Mouse (Mus musculus) embryonic facial prominence, embryonic 10.5 days (tissue): ENCODE data around the gene St6galnac3. TPM values are rescaled to one million over a fixed set of nuclear protein-coding genes. Genes with fewer than 3 reads are reported as not detected.

Experiments used
- DNase-seq: peaks from one replicate; pipeline ENCODE4 v3.0.0-alpha.2; 2017; ENCODE audit warnings: low spot score
- H3K27ac ChIP-seq: fragments of 300-500 bp; sonication (generic); replicated peaks from 2 replicates; pipeline ENCODE4 v1.5.1; 2016; ENCODE audit warnings: mild to moderate bottlenecking
- H3K27me3 ChIP-seq: fragments of 300-500 bp; sonication (generic); replicated peaks from 2 replicates; pipeline ENCODE4 v1.6.1; 2016; ENCODE audit warnings: low read depth, mild to moderate bottlenecking; ENCODE audit not compliant: poor library complexity, severe bottlenecking
- H3K36me3 ChIP-seq: fragments of 300-500 bp; sonication (generic); replicated peaks from 2 replicates; pipeline ENCODE4 v1.6.1; 2016; ENCODE audit warnings: mild to moderate bottlenecking, moderate library complexity
- H3K4me1 ChIP-seq: fragments of 300-500 bp; sonication (generic); 2 replicates; pipeline ENCODE4 v1.6.1; 2016
- H3K4me3 ChIP-seq: fragments of 300-500 bp; sonication (generic); 2 replicates; pipeline ENCODE4 v1.5.1; 2016; ENCODE audit warnings: mild to moderate bottlenecking, moderate library complexity
- H3K9me3 ChIP-seq: fragments of 300-500 bp; sonication (generic); 2 replicates; pipeline ENCODE4 v1.6.1; 2016; ENCODE audit warnings: mild to moderate bottlenecking
- WGBS: fragments of 180-500 bp; shearing (Covaris S2); methylation state at CpG from one replicate; pipeline ENCODE4 v1.1.7; 2016; 5-methylcytosine and 5-hydroxymethylcytosine counted together
- polyA plus RNA-seq: library from polyadenylated mRNA; unstranded; fragments of >200 nt; fragmentation: Nextera tagmentation; extraction: Ambion mirVana; gene quantifications from 2 replicates; pipeline ENCODE4 v1.2.1, GENCODE M21; 2016

The St6galnac3 gene
- polyA plus RNA-seq, 1 experiment from 2014 or later: 54.1 TPM

DNA sequence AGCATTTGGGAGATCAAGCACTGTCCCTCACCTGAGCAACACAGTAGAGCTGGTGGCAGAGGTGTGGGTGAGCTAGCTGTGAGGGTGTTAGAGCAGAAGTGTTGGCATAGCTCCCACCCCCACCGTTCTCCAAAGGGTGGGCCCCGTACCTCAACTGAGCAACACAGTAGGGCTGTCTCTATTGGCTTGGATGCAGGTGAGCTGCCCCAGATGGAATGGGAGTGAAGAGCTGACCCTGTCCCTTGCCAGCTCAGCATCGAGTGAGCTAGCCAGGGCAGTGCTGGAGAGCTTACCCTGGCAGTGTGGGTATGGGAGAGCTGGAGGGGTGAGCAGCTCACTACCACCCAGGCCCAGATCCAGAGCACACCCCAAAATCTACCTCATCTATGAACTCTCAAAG is 171.3 kb downstream of the St6galnac3 start:
- Histone ChIP-seq H3K27ac (no peak overlapping the region), H3K4me3 (no peak overlapping the region), H3K4me1 (peaks cover 7% of the 10 kb centered on the region; the same call in 1 of the 2 replicates), H3K27me3 (no peaks in the 10 kb centered on the region), H3K36me3 (no peaks in the 10 kb centered on the region), H3K9me3 (no peaks in the 10 kb centered on the region)
- DNase-seq: no peak
- 94% methylated on average over 3 of the region's 3 CpGs for WGBS

DNA sequence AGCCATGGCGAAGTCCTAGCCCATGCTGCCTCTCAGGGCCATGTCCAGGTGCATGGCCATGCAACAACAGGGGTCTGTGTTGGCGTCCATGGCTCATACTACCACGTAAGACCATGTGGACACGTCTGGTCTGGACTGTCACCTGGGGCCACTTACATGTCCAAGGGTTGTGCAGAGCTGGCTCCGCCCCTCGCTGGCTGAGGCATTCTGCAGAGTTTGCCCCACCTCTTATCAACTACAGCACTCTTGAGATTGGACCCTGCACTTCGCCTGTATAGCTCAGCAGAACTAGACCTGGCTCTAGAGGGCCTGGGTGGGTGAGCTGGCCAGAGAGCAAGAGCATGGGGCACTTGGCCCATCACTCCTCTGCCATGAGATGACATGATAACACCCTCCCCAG is 171.7 kb downstream of the St6galnac3 start:
- DNase-seq: no peak
- Histone ChIP-seq H3K27me3 (no peaks in the 10 kb centered on the region), H3K9me3 (no peaks in the 10 kb centered on the region), H3K4me1 (peaks cover 7% of the 10 kb centered on the region; the same call in 1 of the 2 replicates), H3K4me3 (no peak overlapping the region), H3K36me3 (no peaks in the 10 kb centered on the region), H3K27ac (no peak overlapping the region)
- WGBS: 89% methylated on average over 7 of the region's 7 CpGs

DNA sequence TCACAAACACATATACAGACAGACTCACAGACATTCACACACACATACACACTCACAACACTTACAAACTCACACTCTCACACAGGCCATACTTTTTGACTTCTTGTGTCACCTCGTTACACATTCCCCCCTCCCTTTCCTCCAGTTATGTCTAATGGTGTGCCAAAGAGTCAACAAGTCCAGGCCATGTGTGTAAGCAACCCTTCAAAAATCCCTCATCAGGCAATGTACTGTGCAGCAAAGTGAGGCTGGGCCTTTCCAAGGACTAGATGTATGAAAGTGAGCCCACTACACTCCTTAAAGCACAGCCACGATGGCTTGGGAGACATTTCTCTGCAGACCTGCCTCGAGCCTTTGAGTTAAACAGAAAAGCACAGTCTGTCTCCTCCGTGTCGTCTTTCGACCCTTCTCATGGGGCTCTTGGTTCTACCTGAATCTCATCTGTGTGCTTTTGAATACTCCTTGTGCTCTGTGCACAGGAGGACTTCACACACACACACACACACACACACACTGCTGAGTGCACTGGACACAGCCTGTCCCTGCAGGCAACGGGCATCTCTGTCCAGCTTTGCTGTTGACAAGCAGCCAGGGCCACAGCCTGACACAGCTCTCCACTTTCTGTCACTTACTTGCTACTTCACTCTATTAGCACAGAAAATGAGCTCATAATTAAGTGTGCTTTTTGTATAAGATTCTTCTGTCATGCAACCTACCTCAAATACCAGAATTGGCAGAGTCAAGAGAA is 177.9 kb downstream of the St6galnac3 start:
- Histone ChIP-seq H3K27ac (no peak overlapping the region), H3K36me3 (no peaks in the 10 kb centered on the region), H3K27me3 (no peaks in the 10 kb centered on the region), H3K4me3 (no peak overlapping the region), H3K9me3 (no peaks in the 10 kb centered on the region), H3K4me1 (peaks cover 7% of the 10 kb centered on the region; the same call in 1 of the 2 replicates)
- WGBS: 85% methylated on average over 7 of the region's 7 CpGs
- no peak for DNase-seq

DNA sequence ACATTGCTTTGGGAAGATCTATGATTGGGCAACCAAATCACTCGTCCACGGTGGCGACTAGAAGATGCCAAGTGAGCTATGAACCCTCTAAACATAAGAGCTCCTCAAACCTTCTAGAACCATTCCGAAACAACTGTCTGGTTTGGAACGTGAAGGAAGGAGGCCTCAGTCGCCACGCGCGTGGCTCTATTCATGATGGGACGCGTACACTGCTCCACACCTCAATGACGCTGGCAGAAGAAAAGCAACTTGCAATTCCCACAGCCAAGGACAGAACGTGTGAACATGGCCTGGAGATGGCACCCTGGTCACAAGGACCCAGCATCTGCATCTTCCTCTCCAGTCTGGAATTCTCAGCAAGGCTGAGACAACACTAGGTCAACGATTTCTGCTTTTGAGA is 185.1 kb downstream of the St6galnac3 start:
- H3K9me3 ChIP-seq: no peaks in the 10 kb centered on the region
- no peaks in the 10 kb centered on the region for H3K4me1 ChIP-seq
- WGBS: 94% methylated on average over 14 of the region's 14 CpGs
- DNase-seq: no peak
- no peaks in the 10 kb centered on the region; the same call in 1 of the 2 replicates for H3K36me3 ChIP-seq
- H3K27ac ChIP-seq: no peak overlapping the region
- no peaks in the 10 kb centered on the region for H3K27me3 ChIP-seq
- no peak overlapping the region for H3K4me3 ChIP-seq

- 67% methylated on average over 2 of the region's 2 CpGs for WGBS
- H3K4me1 ChIP-seq: no peaks in the 10 kb centered on the region
Measured at GRCm38 (mm10) chr3:153538396-153538795, 186.6 kb downstream of the St6galnac3 start.

GRCm38 (mm10) chr3:153537435-153537834 is 187.5 kb downstream of the St6galnac3 start:
- Histone ChIP-seq H3K27me3 (no peaks in the 10 kb centered on the region), H3K27ac (no peak overlapping the region), H3K9me3 (no peaks in the 10 kb centered on the region), H3K36me3 (no peaks in the 10 kb centered on the region; the same call in 1 of the 2 replicates), H3K4me3 (no peak overlapping the region), H3K4me1 (no peaks in the 10 kb centered on the region)
- DNase-seq: no peak
- WGBS: 72% methylated on average over 3 of the region's 3 CpGs

More at GRCm38 (mm10) chr3:153538396-153538795, 186.6 kb downstream of the St6galnac3 start:
- H3K36me3 ChIP-seq: no peaks in the 10 kb centered on the region; the same call in 1 of the 2 replicates
- no peaks in the 10 kb centered on the region for H3K27me3 ChIP-seq
- DNase-seq: no peak
- no peak overlapping the region for H3K27ac ChIP-seq
- no peaks in the 10 kb centered on the region for H3K9me3 ChIP-seq
- H3K4me3 ChIP-seq: no peak overlapping the region

GRCm38 (mm10) chr3:153536260-153536659 is 188.7 kb downstream of the St6galnac3 start:
- Histone ChIP-seq H3K27ac (no peak overlapping the region), H3K36me3 (no peaks in the 10 kb centered on the region; the same call in 1 of the 2 replicates), H3K4me3 (no peak overlapping the region), H3K9me3 (no peaks in the 10 kb centered on the region), H3K4me1 (no peaks in the 10 kb centered on the region), H3K27me3 (no peaks in the 10 kb centered on the region)
- WGBS: 85% methylated on average over 4 of the region's 4 CpGs
- DNase-seq: no peak

GRCm38 (mm10) chr3:153529174-153529573 is 195.8 kb downstream of the St6galnac3 start:
- no peak for DNase-seq
- H3K4me1 ChIP-seq: 0 out of 2 replicates have a peak, but pooled peaks cover 3% of the 10 kb centered on the region
- no peak overlapping the region for H3K4me3 ChIP-seq
- H3K27me3 ChIP-seq: no peaks in the 10 kb centered on the region
- H3K36me3 ChIP-seq: no peaks in the 10 kb centered on the region
- H3K9me3 ChIP-seq: no peaks in the 10 kb centered on the region
- H3K27ac ChIP-seq: no peak overlapping the region
- WGBS: 93% methylated on average over 6 of the region's 6 CpGs

GRCm38 (mm10) chr3:153525151-153525768 is 199.7 kb downstream of the St6galnac3 start:
- H3K36me3 ChIP-seq: no peaks in the 10 kb centered on the region
- DNase-seq: no peak
- no peak overlapping the region for H3K27ac ChIP-seq
- H3K9me3 ChIP-seq: no peaks in the 10 kb centered on the region
- H3K4me3 ChIP-seq: no peak overlapping the region
- H3K4me1 ChIP-seq: 0 out of 2 replicates have a peak, but pooled peaks cover 3% of the 10 kb centered on the region
- WGBS: 82% methylated on average over 6 of the region's 6 CpGs
- no peaks in the 10 kb centered on the region for H3K27me3 ChIP-seq

- DNase-seq: no peak
- WGBS: 77% methylated on average over 7 of the region's 7 CpGs
- Histone ChIP-seq H3K9me3 (peaks cover 14% of the 10 kb centered on the region), H3K4me1 (peaks cover 26% of the 10 kb centered on the region), H3K4me3 (no peak overlapping the region), H3K36me3 (peaks cover 11% of the 10 kb centered on the region; the same call in 1 of the 2 replicates), H3K27me3 (no peaks in the 10 kb centered on the region), H3K27ac (no peak overlapping the region)
Measured at GRCm38 (mm10) chr3:153516848-153517247, 208.1 kb downstream of the St6galnac3 start.

GRCm38 (mm10) chr3:153513501-153514060 is 211.4 kb downstream of the St6galnac3 start:
- Histone ChIP-seq H3K27me3 (no peaks in the 10 kb centered on the region), H3K9me3 (peaks cover 6% of the 10 kb centered on the region; the same call in 1 of the 2 replicates), H3K4me1 (peaks cover 53% of the 10 kb centered on the region), H3K4me3 (no peak overlapping the region), H3K27ac (no peak overlapping the region), H3K36me3 (0 out of 2 replicates have a peak, but pooled peaks cover 1% of the 10 kb centered on the region)
- WGBS: 77% methylated on average over 6 of the region's 6 CpGs
- DNase-seq: no peak

GRCm38 (mm10) chr3:153512545-153512944 is 212.4 kb downstream of the St6galnac3 start:
- Histone ChIP-seq H3K27ac (no peak overlapping the region), H3K36me3 (no peaks in the 10 kb centered on the region), H3K4me3 (no peak overlapping the region), H3K27me3 (no peaks in the 10 kb centered on the region), H3K4me1 (peaks cover 53% of the 10 kb centered on the region), H3K9me3 (no peaks in the 10 kb centered on the region)
- DNase-seq: no peak
- 82% methylated on average over 6 of the region's 6 CpGs for WGBS
